Mouse (Mus musculus): ENCODE results near the gene Anapc16. TPM values are rescaled to one million over a fixed set of nuclear protein-coding genes. Genes with fewer than 3 reads are reported as not detected.
A peak's percentile ranks its signal among the peaks of the same experiment; 100 is the strongest.

Anapc16 gene
- polyA plus RNA-seq, 1 experiment from 2014 or later: 111 TPM

DNA sequence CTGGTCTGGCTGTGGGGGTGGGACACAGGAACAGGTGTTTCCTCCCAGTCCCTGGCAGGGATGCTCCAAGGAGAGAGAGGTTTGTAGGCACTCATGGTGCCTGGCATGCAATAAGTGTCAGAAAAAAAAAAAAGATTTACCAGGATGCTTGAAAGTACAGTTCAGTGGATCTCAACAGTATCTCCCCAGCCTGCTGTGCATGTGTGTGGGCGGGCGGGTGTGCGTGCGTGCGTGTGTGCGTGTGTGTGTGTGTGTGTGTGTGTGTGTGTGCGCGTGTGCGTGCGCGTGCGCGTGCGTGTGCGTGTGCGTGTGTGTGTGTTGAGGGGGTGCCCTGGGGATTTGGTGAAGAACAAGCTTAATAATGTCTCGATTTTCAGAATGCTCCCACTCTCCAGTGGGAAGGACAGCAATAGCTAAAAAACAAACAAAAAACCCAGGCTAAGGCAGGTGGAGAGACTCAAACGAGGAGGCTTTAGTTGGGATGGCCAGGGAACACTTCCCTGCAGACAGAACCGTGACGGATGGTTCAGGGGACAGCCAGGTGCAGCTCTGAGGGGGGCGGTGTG, 60.6 kb downstream of the Anapc16 start:
- H3K9me3 ChIP-seq: no peaks in the 10 kb centered on the region
- peak overlapping the region; percentile 28 for H3K4me3 ChIP-seq
- DNase-seq (ENCODE audit: low spot score): peak; percentile 5
- H3K36me3 ChIP-seq: no peaks in the 10 kb centered on the region
- H3K27ac ChIP-seq: peak overlapping the region; percentile 77
- H3K27me3 ChIP-seq (ENCODE audit: insufficient read depth, poor library complexity, severe bottlenecking): peaks cover 7% of the 10 kb centered on the region
- WGBS: 51% methylated on average over 21 of the region's 21 CpGs
- peaks cover 21% of the 10 kb centered on the region for H3K4me1 ChIP-seq (replicated peaks)

DNA sequence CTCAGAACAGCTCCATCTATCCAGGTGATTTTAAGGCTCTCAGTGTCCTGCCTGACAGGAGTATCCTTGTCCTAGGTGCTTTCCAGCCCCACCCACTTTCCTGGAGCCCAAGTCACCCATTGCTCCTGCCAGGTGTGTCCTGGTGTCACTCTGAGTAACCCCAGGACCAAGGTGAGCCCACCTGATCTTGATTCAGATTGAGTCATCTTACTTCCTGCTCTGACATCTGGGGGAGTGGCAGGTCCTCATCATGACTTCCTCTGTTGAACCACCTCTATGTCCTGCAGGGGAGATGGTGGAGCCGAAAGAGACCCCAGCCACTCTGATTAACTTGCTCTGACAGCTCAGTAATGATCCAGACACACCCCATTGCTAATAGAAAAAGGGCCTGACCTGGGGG, 63.9 kb downstream of the Anapc16 start:
- no peak for DNase-seq (ENCODE audit: low spot score)

DNA sequence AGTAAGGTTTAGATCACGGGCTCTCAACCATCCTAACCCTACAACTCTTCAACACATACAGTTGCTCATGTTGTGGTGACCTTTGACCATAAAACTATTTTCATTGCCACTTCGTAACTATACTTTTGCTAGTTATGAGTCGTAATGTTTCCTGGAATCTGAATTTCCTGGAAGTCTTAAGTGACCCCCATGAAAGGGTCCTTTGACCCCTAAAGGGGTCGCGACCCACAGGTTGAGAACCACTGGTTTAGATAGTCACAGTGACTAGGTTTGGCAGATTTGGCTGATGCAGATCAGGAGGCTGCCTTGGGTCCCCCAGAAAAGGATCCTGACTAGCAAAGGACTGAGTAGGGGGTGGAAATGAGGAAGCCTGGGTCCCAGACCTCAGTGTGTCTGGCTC, 64.3 kb downstream of the Anapc16 start:
- Histone ChIP-seq H3K4me3 (no peak overlapping the region), H3K27me3 (ENCODE audit: insufficient read depth, poor library complexity, severe bottlenecking) (peaks cover 7% of the 10 kb centered on the region), H3K9me3 (no peaks in the 10 kb centered on the region), H3K36me3 (no peaks in the 10 kb centered on the region), H3K4me1 (replicated peaks) (peaks cover 40% of the 10 kb centered on the region), H3K27ac (no peak overlapping the region)
- no peak for DNase-seq (ENCODE audit: low spot score)
- 87% methylated on average over 5 of the region's 5 CpGs for WGBS

More for the DNA sequence above, 63.9 kb downstream of the Anapc16 start:
- H3K4me1 ChIP-seq (replicated peaks): peaks cover 38% of the 10 kb centered on the region
- H3K4me3 ChIP-seq: no peak overlapping the region
- no peaks in the 10 kb centered on the region for H3K36me3 ChIP-seq
- WGBS: 45% methylated on average over 1 of the region's 1 CpGs
- no peak overlapping the region for H3K27ac ChIP-seq
- peaks cover 7% of the 10 kb centered on the region for H3K27me3 ChIP-seq (ENCODE audit: insufficient read depth, poor library complexity, severe bottlenecking)
- no peaks in the 10 kb centered on the region for H3K9me3 ChIP-seq

Other genes with a start within 250 kb of the Anapc16 start
- 27.2 and 31.5 TPM in 2 replicates for gene Dnajb12, start 123.6 kb downstream of the Anapc16 start, polyA plus RNA-seq (2016; fragmentation: Nextera tagmentation; extraction: Ambion mirVana)
- 37.5 and 37.6 TPM in 2 replicates for gene Ddit4, start 51.3 kb downstream of the Anapc16 start, polyA plus RNA-seq (2016; fragmentation: Nextera tagmentation; extraction: Ambion mirVana)
- gene Ascc1, start 330 bp downstream of the Anapc16 start, polyA plus RNA-seq (2016; fragmentation: Nextera tagmentation; extraction: Ambion mirVana): 35.8 and 37.0 TPM in 2 replicates
- gene Spock2, start 103.1 kb upstream of the Anapc16 start, polyA plus RNA-seq (2016; fragmentation: Nextera tagmentation; extraction: Ambion mirVana): 17.7 and 20.4 TPM in 2 replicates
- gene Chst3, start 216.1 kb upstream of the Anapc16 start, polyA plus RNA-seq (2016; fragmentation: Nextera tagmentation; extraction: Ambion mirVana): 1.8 and 2.2 TPM in 2 replicates

Measured in hindbrain, embryonic 10.5 days (tissue).